Mouse (Mus musculus): Measurements from ENCODE around the gene Rarres2. TPM values are rescaled to one million over a fixed set of nuclear protein-coding genes. Genes with fewer than 3 reads are reported as not detected.

The Rarres2 gene
- polyA plus RNA-seq, 1 experiment from 2014 or later, result 44.7 TPM

DNA sequence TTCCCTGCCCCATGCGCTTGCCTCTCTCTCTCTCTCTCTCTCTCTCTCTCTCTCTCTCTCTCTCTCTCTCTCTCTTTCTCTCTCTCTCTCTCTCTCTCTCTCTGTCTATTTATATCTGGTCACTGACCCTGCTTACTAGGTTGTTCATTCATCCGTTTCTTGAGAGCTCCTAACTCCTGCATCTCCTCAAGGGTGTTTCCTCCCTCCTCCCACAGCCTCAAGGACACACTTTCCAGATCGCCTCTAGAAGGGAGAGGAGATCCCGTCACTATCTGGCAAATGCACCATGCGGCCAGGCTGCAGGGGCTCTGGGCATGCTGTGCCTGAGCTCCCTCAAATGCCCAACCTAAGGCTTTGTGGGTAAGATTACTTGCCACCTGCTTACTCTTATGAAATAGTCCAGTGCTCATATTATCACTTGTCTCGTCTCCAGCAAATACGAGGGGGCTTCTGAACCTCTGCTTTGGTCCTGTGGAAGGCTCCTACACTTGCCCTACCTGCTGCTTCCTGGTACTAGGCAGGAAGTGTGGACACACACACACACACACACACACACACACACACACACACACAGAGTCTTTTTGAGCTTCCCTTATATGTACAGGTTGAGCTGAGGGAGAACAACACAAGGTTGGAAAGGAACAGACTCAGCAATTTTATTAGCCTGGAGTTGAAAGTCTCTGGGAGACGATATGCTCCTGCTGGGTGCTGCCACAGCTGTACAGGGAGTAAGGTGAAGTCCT is 3.4 kb downstream of the Rarres2 start:
- Histone ChIP-seq H3K27me3 (ENCODE audit: control insufficient read depth, insufficient read depth, low read length) (no peaks in the 10 kb centered on the region), H3K9ac (ENCODE audit: low read length) (peak overlapping the region; percentile 64), H3K4me3 (ENCODE audit: low read length) (peak overlapping the region; percentile 30; the same call in 1 of the 2 replicates), H3K36me3 (ENCODE audit: control insufficient read depth, insufficient read depth) (no peaks in the 10 kb centered on the region), H3K4me1 (ENCODE audit: control insufficient read depth, insufficient read depth, low read length) (peaks cover 44% of the 10 kb centered on the region), H3K27ac (ENCODE audit: low read length) (peak overlapping the region; percentile 84), H3K9me3 (replicated peaks; ENCODE audit: control insufficient read depth, low read length) (no peaks in the 10 kb centered on the region), H3K4me2 (ENCODE audit: low read depth, low read length) (peak overlapping the region; percentile 59)
- 0 out of 2 replicates have a peak, but pooled peaks have one; percentile 2 for ATAC-seq (replicated peaks; ENCODE audit: extremely low read depth, insufficient read depth, low FRiP score)
- WGBS, result 34% methylated on average over 8 of the region's 8 CpGs

GRCm38 (mm10) chr6:48568036-48568984 is 4.3 kb downstream of the Rarres2 start:
- H3K4me2 ChIP-seq (ENCODE audit: low read depth, low read length), result peak overlapping the region; percentile 59
- H3K9ac ChIP-seq (ENCODE audit: low read length), result peak overlapping the region; percentile 64
- no peaks in the 10 kb centered on the region for H3K9me3 ChIP-seq (replicated peaks; ENCODE audit: control insufficient read depth, low read length)
- H3K4me3 ChIP-seq (ENCODE audit: low read length), result peak overlapping the region; percentile 30
- H3K27ac ChIP-seq (ENCODE audit: low read length), result peak overlapping the region; percentile 84
- H3K4me1 ChIP-seq (ENCODE audit: control insufficient read depth, insufficient read depth, low read length), result peaks cover 43% of the 10 kb centered on the region
- ATAC-seq (replicated peaks; ENCODE audit: extremely low read depth, insufficient read depth, low FRiP score), result peak; percentile 79
- 28% methylated on average over 21 of the region's 21 CpGs for WGBS
- H3K27me3 ChIP-seq (ENCODE audit: control insufficient read depth, insufficient read depth, low read length), result no peaks in the 10 kb centered on the region
- no peaks in the 10 kb centered on the region for H3K36me3 ChIP-seq (ENCODE audit: control insufficient read depth, insufficient read depth)

DNA sequence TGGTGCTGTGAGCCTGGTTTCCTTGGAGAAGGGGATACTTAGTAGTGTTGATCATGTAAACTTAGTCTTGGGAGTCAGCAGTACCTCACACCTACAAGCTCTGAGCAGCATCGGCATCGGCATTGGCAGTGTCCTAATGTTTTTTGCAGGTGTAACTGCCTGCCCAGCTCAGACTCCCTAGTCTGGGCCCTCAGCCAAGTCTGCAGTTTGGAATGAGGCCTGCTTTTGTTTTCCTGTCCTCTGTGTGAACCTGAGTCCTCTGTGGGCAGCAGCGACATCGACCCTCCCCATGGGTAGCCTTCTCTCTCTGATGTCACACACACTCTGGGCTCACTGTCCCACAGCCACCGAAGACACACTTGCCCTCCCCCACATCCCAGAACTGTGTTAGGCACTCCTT is 6.3 kb downstream of the Rarres2 start:
- no peak overlapping the region for H3K9ac ChIP-seq (ENCODE audit: low read length)
- no peaks in the 10 kb centered on the region for H3K9me3 ChIP-seq (replicated peaks; ENCODE audit: control insufficient read depth, low read length)
- WGBS, result 6% methylated on average over 5 of the region's 5 CpGs
- H3K27ac ChIP-seq (ENCODE audit: low read length), result peak overlapping the region; percentile 43
- no peaks in the 10 kb centered on the region for H3K36me3 ChIP-seq (ENCODE audit: control insufficient read depth, insufficient read depth)
- H3K27me3 ChIP-seq (ENCODE audit: control insufficient read depth, insufficient read depth, low read length), result no peaks in the 10 kb centered on the region
- H3K4me2 ChIP-seq (ENCODE audit: low read depth, low read length), result no peak overlapping the region
- peak; percentile 53 for ATAC-seq (replicated peaks; ENCODE audit: extremely low read depth, insufficient read depth, low FRiP score)
- H3K4me1 ChIP-seq (ENCODE audit: control insufficient read depth, insufficient read depth, low read length), result peaks cover 34% of the 10 kb centered on the region
- no peak overlapping the region for H3K4me3 ChIP-seq (ENCODE audit: low read length)

GRCm38 (mm10) chr6:48565693-48566310 is 6.8 kb downstream of the Rarres2 start:
- H3K27ac ChIP-seq (ENCODE audit: low read length), result peak overlapping the region; percentile 43
- 73% methylated on average over 4 of the region's 4 CpGs for WGBS

DNA sequence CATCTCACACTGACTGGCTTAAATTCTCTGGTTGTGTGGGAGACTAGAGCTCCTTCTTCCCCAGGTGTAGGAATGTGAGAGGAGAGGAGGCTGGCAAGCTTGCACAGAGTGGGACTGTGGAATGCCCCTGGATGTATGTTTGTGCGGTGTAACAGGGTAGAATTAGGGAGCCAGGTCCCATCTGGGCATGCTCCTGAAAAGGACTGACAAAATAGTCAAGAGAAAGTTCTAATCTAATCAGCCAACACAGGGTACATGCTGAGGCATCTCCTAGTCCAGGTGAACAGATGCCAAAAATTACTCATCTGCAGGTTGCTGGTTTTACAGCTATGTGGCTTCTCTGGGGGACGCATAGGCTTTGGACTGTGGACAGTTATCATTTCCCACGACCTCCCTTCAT is 16.6 kb downstream of the Rarres2 start:
- WGBS, result 91% methylated on average over 3 of the region's 3 CpGs
- ATAC-seq (replicated peaks; ENCODE audit: extremely low read depth, insufficient read depth, low FRiP score), result no peak
- H3K9me3 ChIP-seq (replicated peaks; ENCODE audit: control insufficient read depth, low read length), result no peaks in the 10 kb centered on the region
- H3K4me3 ChIP-seq (ENCODE audit: low read length), result no peak overlapping the region
- no peaks in the 10 kb centered on the region for H3K27me3 ChIP-seq (ENCODE audit: control insufficient read depth, insufficient read depth, low read length)
- H3K27ac ChIP-seq (ENCODE audit: low read length), result no peak overlapping the region; the same call in 1 of the 2 replicates
- H3K4me2 ChIP-seq (ENCODE audit: low read depth, low read length), result no peak overlapping the region; the same call in 1 of the 2 replicates
- H3K9ac ChIP-seq (ENCODE audit: low read length), result no peak overlapping the region
- peaks cover 5% of the 10 kb centered on the region; the same call in 1 of the 2 replicates for H3K36me3 ChIP-seq (ENCODE audit: control insufficient read depth, insufficient read depth)
- H3K4me1 ChIP-seq (ENCODE audit: control insufficient read depth, insufficient read depth, low read length), result peaks cover 9% of the 10 kb centered on the region

More at GRCm38 (mm10) chr6:48565693-48566310, 6.8 kb downstream of the Rarres2 start:
- Histone ChIP-seq H3K4me1 (ENCODE audit: control insufficient read depth, insufficient read depth, low read length) (peaks cover 34% of the 10 kb centered on the region), H3K9me3 (replicated peaks; ENCODE audit: control insufficient read depth, low read length) (no peaks in the 10 kb centered on the region), H3K9ac (ENCODE audit: low read length) (no peak overlapping the region), H3K4me2 (ENCODE audit: low read depth, low read length) (no peak overlapping the region), H3K27me3 (ENCODE audit: control insufficient read depth, insufficient read depth, low read length) (no peaks in the 10 kb centered on the region), H3K4me3 (ENCODE audit: low read length) (no peak overlapping the region), H3K36me3 (ENCODE audit: control insufficient read depth, insufficient read depth) (no peaks in the 10 kb centered on the region)
- no peak for ATAC-seq (replicated peaks; ENCODE audit: extremely low read depth, insufficient read depth, low FRiP score)

DNA sequence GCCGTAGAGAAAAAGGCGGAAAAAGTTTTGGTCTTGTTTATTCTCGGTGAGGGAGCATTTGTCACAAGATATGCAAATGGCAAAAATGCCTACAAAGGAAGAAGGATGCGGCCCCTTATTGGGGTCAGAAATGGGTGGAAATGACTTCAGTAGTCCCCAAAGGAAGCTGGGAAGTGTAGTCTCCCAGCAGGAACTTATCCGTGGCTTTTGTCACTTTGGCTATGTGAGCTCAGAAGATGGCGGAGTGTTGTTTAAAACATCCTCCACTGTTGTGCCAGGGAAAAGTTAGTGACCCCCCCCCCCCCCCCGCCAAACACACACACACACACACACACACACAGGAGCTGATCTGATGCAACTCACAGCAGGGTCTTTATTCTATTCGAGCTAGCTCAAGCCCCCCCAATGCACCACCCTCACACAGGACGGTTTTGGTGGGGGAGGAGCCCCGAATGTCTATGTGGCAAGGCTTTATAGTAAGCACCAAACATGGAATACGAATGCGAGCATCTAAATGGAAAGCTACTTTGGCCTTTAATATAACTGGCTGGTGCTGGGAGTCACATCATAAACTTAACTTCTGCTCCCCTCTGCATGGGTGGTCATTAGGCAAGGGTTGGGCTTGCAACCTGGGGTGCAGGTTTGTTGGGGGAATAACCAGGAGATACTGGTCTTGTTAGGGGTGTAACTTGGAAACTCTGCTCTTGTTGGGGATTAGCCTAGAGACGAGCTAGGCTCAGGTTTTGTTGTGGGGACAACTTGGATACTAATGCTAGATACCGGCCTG is 17.3 kb downstream of the Rarres2 start:
- peak overlapping the region; percentile 77 for H3K9ac ChIP-seq (ENCODE audit: low read length)
- peak overlapping the region; percentile 79 for H3K4me2 ChIP-seq (ENCODE audit: low read depth, low read length)
- 32% methylated on average over 13 of the region's 14 CpGs for WGBS

GRCm38 (mm10) chr6:48554280-48555103 is 18.1 kb downstream of the Rarres2 start, which contains the start of gene Lrrc61:
Gene Lrrc61, plus strand, starts transcription at chr6:48554796.
- Histone ChIP-seq H3K27ac (ENCODE audit: low read length) (peak within 1 kb of the TSS; percentile 98), H3K27me3 (ENCODE audit: control insufficient read depth, insufficient read depth, low read length) (no peaks in the 10 kb centered on the region), H3K4me3 (ENCODE audit: low read length) (peak within 1 kb of the TSS; percentile 66), H3K9me3 (replicated peaks; ENCODE audit: control insufficient read depth, low read length) (no peaks in the 10 kb centered on the region), H3K9ac (ENCODE audit: low read length) (peak within 1 kb of the TSS; percentile 77), H3K4me1 (ENCODE audit: control insufficient read depth, insufficient read depth, low read length) (peaks cover 9% of the 10 kb centered on the region), H3K4me2 (ENCODE audit: low read depth, low read length) (peak within 1 kb of the TSS; percentile 79), H3K36me3 (ENCODE audit: control insufficient read depth, insufficient read depth) (peaks cover 5% of the 10 kb centered on the region; the same call in 1 of the 2 replicates)
- peak; percentile 85 for ATAC-seq (replicated peaks; ENCODE audit: extremely low read depth, insufficient read depth, low FRiP score)
- under 1% methylated on average over 39 of the region's 39 CpGs for WGBS

More for the DNA sequence above, 17.3 kb downstream of the Rarres2 start:
- no peaks in the 10 kb centered on the region for H3K9me3 ChIP-seq (replicated peaks; ENCODE audit: control insufficient read depth, low read length)
- H3K4me3 ChIP-seq (ENCODE audit: low read length), result peak overlapping the region; percentile 66
- no peaks in the 10 kb centered on the region for H3K27me3 ChIP-seq (ENCODE audit: control insufficient read depth, insufficient read depth, low read length)
- H3K4me1 ChIP-seq (ENCODE audit: control insufficient read depth, insufficient read depth, low read length), result peaks cover 9% of the 10 kb centered on the region
- peak overlapping the region; percentile 98 for H3K27ac ChIP-seq (ENCODE audit: low read length)
- ATAC-seq (replicated peaks; ENCODE audit: extremely low read depth, insufficient read depth, low FRiP score), result peak; percentile 83
- peaks cover 5% of the 10 kb centered on the region; the same call in 1 of the 2 replicates for H3K36me3 ChIP-seq (ENCODE audit: control insufficient read depth, insufficient read depth)
